9 mouse cellular contexts compared by ENCODE assay signal in the genomic region with DNA sequence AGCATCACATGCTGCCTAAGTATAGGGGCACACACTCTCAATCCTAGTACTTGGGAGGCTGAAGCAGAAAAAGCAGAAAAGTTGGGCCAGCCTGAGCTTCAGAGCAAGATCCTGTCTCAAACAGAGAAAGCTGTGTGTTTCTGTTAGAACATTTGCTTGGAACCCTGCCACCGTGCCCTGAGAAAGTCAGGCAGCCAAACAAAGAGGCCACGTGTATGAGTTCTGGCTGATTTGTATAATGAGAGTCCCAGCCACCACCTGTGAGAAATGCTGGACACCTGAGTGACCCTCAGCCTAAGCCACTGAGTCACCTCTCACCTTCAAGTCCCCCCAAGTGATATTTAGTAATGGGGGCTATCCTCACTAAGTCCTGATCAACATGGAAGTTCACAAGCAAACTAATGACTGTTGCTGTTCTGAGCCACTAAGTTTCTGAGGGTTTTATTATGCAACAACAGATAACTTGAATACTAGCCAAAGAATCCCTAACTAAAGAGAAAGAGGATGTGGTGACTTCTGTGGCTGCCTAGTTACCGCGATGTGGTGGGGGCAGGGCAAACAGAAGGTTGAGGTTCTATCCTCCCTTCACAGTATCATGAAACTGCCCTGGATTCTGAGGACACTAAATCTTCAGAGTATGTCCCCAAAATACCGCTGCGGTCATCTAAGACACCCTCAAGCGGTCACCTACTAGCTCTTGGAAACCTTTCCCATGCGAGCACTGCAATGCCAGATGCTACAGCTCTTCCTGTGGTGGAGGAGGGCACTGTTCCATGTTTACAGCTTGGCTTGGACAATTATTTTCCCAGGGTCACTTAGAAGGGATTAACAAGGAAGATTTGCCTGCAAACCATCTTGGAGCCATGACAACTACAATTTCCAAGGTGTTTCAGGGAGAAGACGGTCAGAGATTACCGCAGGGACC. TPM values are rescaled to one million over a fixed set of nuclear protein-coding genes. Genes with fewer than 3 reads are reported as not detected.
DNase-seq lines count a peak whose midpoint lies in the region; TF ChIP-seq lines count a peak whose summit lies in the region.
"Had no signal": no experiment of that assay in that cellular context is flagged by ENCODE, and none has a peak within 500 bp of the region (broad histone marks: within the 10 kb centered on the region; RNA-seq: fewer than 3 reads in every experiment).

No protein-coding gene starts in this region.

- intact Hi-C loops in heart, postnatal 36 days (cut with DNase I): no loop called here

- H3K27me3 ChIP-seq in MEL (ENCODE audit: control insufficient read depth in 1 of 2, insufficient read depth in 2 of 2, low read length in 2 of 2): no peaks in the 10 kb centered on the region

- 0 out of 4 replicates have a peak, but pooled peaks of 1 of the 2 experiments have one; percentile 17 for TF ChIP-seq EP300 in MEL (IDR thresholded peaks at IDR 0.05; ENCODE audit: low read depth in 1 of 2, low read length in 2 of 2)

- no peaks in the 10 kb centered on the region for H3K4me1 ChIP-seq in MEL (ENCODE audit: control insufficient read depth in 1 of 2, insufficient read depth in 2 of 2, low read length in 2 of 2)

- no peak overlapping the region for H3K4me3 ChIP-seq in MEL (ENCODE audit: control insufficient read depth in 1 of 2, insufficient read depth in 1 of 2, low read depth in 2 of 2, low read length in 2 of 2)

- H3K36me3 ChIP-seq in MEL (ENCODE audit: control insufficient read depth in 1 of 2, insufficient read depth in 2 of 2, low read length in 2 of 2): no peaks in the 10 kb centered on the region

- TF ChIP-seq RAD21 in MEL (IDR thresholded peaks at IDR 0.05; ENCODE audit: low read depth, low read length): no peak

- no peak for TF ChIP-seq POLR2A in MEL (IDR thresholded peaks at IDR 0.05; ENCODE audit: control insufficient read depth in 1 of 2, insufficient read depth in 1 of 2, low read depth in 1 of 2, low read length in 2 of 2, poor library complexity in 1 of 2)

- H3K27ac ChIP-seq in MEL (ENCODE audit: control insufficient read depth, low read depth, low read length): no peak overlapping the region
- H3K27ac ChIP-seq: kidney, postnatal 0 days had no signal

- no peak overlapping the region for H3K9ac ChIP-seq in MEL (ENCODE audit: control insufficient read depth, low read depth, low read length, poor library complexity, severe bottlenecking)

- TF ChIP-seq CTCF in MEL (IDR thresholded peaks at IDR 0.05 in 2 of 3, conservative IDR thresholded peaks at IDR 0.05 in 1 of 3; ENCODE audit: control insufficient read depth in 1 of 3, insufficient read depth in 1 of 3, low read depth in 2 of 3, low read length in 3 of 3, poor library complexity in 1 of 3, severe bottlenecking in 1 of 3): no peak

- DNase-seq in A20 (ENCODE audit: low read depth, low spot score) (peak; percentile 59), MEL (ENCODE audit: low read depth, low spot score) (peak; percentile 19)
- peak; percentile 14 to 21 for DNase-seq in heart, postnatal 36 days
- peak; percentile 64 for DNase-seq in lung, postnatal 10 days
- no peak for DNase-seq in embryo, embryonic 9.5 days (ENCODE audit: extremely low spot score)
- no peak for DNase-seq in right cerebral cortex, adult 2 months (ENCODE audit: low spot score in 2 of 2)
- no peak for DNase-seq in gastrocnemius, postnatal 25 days

- no peaks in the 10 kb centered on the region for H3K79me2 ChIP-seq in MEL (ENCODE audit: control insufficient read depth, insufficient read depth, low read length, poor library complexity)

- H3K9me3 ChIP-seq in MEL (replicated peaks; ENCODE audit: insufficient read depth, low read length): no peaks in the 10 kb centered on the region

TF ChIP-seq in MEL, 35 proteins besides CTCF, POLR2A, EP300 and RAD21:
- TF ChIP-seq MAFK (IDR thresholded peaks at IDR 0.05; ENCODE audit: borderline replicate concordance, low read depth, low read length) (no peak), CHD1 (IDR thresholded peaks at IDR 0.05; ENCODE audit: low read depth, low read length) (no peak), ZC3H11A (IDR thresholded peaks at IDR 0.05; ENCODE audit: low read depth, low read length) (no peak), MYC (IDR thresholded peaks at IDR 0.05; ENCODE audit: low read depth, low read length) (no peak), CHD2 (IDR thresholded peaks at IDR 0.05; ENCODE audit: low read length) (no peak), MXI1 (IDR thresholded peaks at IDR 0.05; ENCODE audit: low read depth, low read length) (no peak), ZMIZ1 (IDR thresholded peaks at IDR 0.05; ENCODE audit: low read depth, low read length) (no peak), SIN3A (IDR thresholded peaks at IDR 0.05; ENCODE audit: low read length) (no peak), BHLHE40 (IDR thresholded peaks at IDR 0.05; ENCODE audit: borderline replicate concordance, low read depth, low read length) (no peak), ETS1 (IDR thresholded peaks at IDR 0.05; ENCODE audit: low read depth, low read length) (no peak), HCFC1 (IDR thresholded peaks at IDR 0.05; ENCODE audit: low read depth, low read length) (no peak), TBP (IDR thresholded peaks at IDR 0.05; ENCODE audit: low read depth, low read length) (no peak), GATA1 (IDR thresholded peaks at IDR 0.05; ENCODE audit: low read depth, low read length) (no peak), ZKSCAN1 (IDR thresholded peaks at IDR 0.05; ENCODE audit: low read depth, low read length) (no peak), POLR2AphosphoS2 (IDR thresholded peaks at IDR 0.05; ENCODE audit: low read length) (no peak), SMC3 (IDR thresholded peaks at IDR 0.05; ENCODE audit: low read depth, low read length) (no peak), MAZ (IDR thresholded peaks at IDR 0.05; ENCODE audit: low read depth, low read length) (no peak), RCOR1 (IDR thresholded peaks at IDR 0.05; ENCODE audit: low read depth, low read length) (no peak)
TF ChIP-seq in MEL: peak in this region for 0.

RNA-seq across cellular contexts. Expression of gene Actbl2, which starts 31.9 kb away (rescaled TPM):
- not detected in 2 replicates for total RNA-seq in MEL (2012; rRNA removed)
- not detected for polyA plus RNA-seq in MEL (2012; ENCODE audit: insufficient read depth in 1 of 2, insufficient read length in 2 of 2, low read depth in 1 of 2, low replicate concordance in 2 of 2, missing spikeins in 1 of 2)
- total RNA-seq in heart, postnatal 36 days (2021): not detected
- not detected for total RNA-seq in gastrocnemius, postnatal 25 days (2021)
- polyA plus RNA-seq: kidney, postnatal 0 days; neural tube, embryonic 14.5 days had no signal

Comparison
In these comparisons a context has a peak if more than half of its experiments do, and no peak if none do; other contexts are left out.
1. DNase-seq: peak in A20 (single experiment), MEL (single experiment), heart, postnatal 36 days (2 of 2) and lung, postnatal 10 days (single experiment); none in embryo, embryonic 9.5 days (single experiment), right cerebral cortex, adult 2 months (0 of 2) and gastrocnemius, postnatal 25 days (single experiment).